Mouse (Mus musculus) layer of hippocampus, adult 18-20 months (tissue): ENCODE results near the gene Rad51. TPM values are rescaled to one million over a fixed set of nuclear protein-coding genes. Genes with fewer than 3 reads are reported as not detected.

Experiments
- DNase-seq, 2 experiments: peaks; one replicate each; pipeline ENCODE4 v3.0.0; 2022; ENCODE audit warnings: low spot score in 2 of 2
- total RNA-seq, 2 experiments: library from RNA; stranded (reverse); gene quantifications; 2 replicates each; pipeline ENCODE4 v1.2.3; 2021

Rad51 gene
- total RNA-seq, 2 experiments from 2014 or later: 0.46 to 1.2 TPM

GRCm38 (mm10) chr2:119163135-119163534 is 50.5 kb downstream of the Rad51 start:
- DNase-seq: no peak

GRCm38 (mm10) chr2:119163999-119164398 is 51.4 kb downstream of the Rad51 start:
- DNase-seq: no peak

GRCm38 (mm10) chr2:119165401-119165800 is 52.8 kb downstream of the Rad51 start:
- DNase-seq: no peak

GRCm38 (mm10) chr2:119166901-119167865 is 54.6 kb downstream of the Rad51 start, which contains the start of gene Gchfr:
Gchfr (plus strand) TSS chr2:119167773.
- peak in 1 of 2 experiments; percentile 29 for DNase-seq

GRCm38 (mm10) chr2:119167866-119168256 is 55.3 kb downstream of the Rad51 start:
- no peak for DNase-seq

- no peak for DNase-seq
Measured at GRCm38 (mm10) chr2:119170282-119170681, 57.7 kb downstream of the Rad51 start.

GRCm38 (mm10) chr2:119171574-119171973 is 59.0 kb downstream of the Rad51 start:
- DNase-seq: no peak

GRCm38 (mm10) chr2:119172446-119172845 is 59.9 kb downstream of the Rad51 start:
- no peak for DNase-seq

GRCm38 (mm10) chr2:119172862-119173576 is 60.4 kb downstream of the Rad51 start:
- DNase-seq: peak in 1 of 2 experiments; percentile 32

- DNase-seq: no peak
Measured at GRCm38 (mm10) chr2:119173991-119174651, 61.5 kb downstream of the Rad51 start, which contains the start of gene Gm14137. Gm14137 (plus strand) TSS chr2:119174509.

- no peak for DNase-seq
Measured at GRCm38 (mm10) chr2:119174866-119175265, 62.3 kb downstream of the Rad51 start.

- DNase-seq: no peak
Measured at GRCm38 (mm10) chr2:119175614-119176013, 63.0 kb downstream of the Rad51 start.

GRCm38 (mm10) chr2:119176761-119177160 is 64.2 kb downstream of the Rad51 start:
- DNase-seq: no peak

GRCm38 (mm10) chr2:119177384-119177939 is 64.9 kb downstream of the Rad51 start:
- no peak for DNase-seq

- DNase-seq: no peak
Measured at GRCm38 (mm10) chr2:119182914-119183313, 70.3 kb downstream of the Rad51 start.

- peak; percentile 71 to 86 for DNase-seq
Measured at GRCm38 (mm10) chr2:119189029-119189710, 76.6 kb downstream of the Rad51 start.

GRCm38 (mm10) chr2:119190969-119191368 is 78.4 kb downstream of the Rad51 start:
- no peak for DNase-seq

GRCm38 (mm10) chr2:119194140-119194539 is 81.5 kb downstream of the Rad51 start:
- peak in 1 of 2 experiments; percentile 23 for DNase-seq

GRCm38 (mm10) chr2:119196316-119197108 is 83.9 kb downstream of the Rad51 start:
- DNase-seq: no peak
